Mouse (Mus musculus) MEL (cell line): ENCODE measurements at regions not wholly inside any gene's neighbourhood (a gene's known extent, or its start where the extent isn't known, plus 50 kb on each side); places are given as distances from the start of the nearest gene placed in this dataset.

Experiments used
- DNase-seq: peaks from one replicate; pipeline ENCODE4 v3.0.0; 2011; ENCODE audit warnings: low read depth, low spot score
- H3K27ac ChIP-seq: 2 replicates; pipeline ENCODE4 v1.5.1; 2012; ENCODE audit warnings: low read depth, mild to moderate bottlenecking, control low read depth, low read length, moderate library complexity; ENCODE audit not compliant: control insufficient read depth
- H3K27me3 ChIP-seq, 2 experiments: fragments of 150-350 bp in 1 of 2; sonication (generic) in 1 of 2; 2 replicates each; pipeline ENCODE4 v1.6.1; 2012; ENCODE audit warnings: low read length in 2 of 2, mild to moderate bottlenecking in 2 of 2, improper control_type of control experiment in 1 of 2, moderate library complexity in 1 of 2; ENCODE audit not compliant: insufficient read depth in 2 of 2, control insufficient read depth in 1 of 2
- H3K36me3 ChIP-seq, 2 experiments: 2 replicates each; pipeline ENCODE4 v1.6.1; 2012 to 2014; ENCODE audit warnings: low read length in 2 of 2, improper control_type of control experiment in 1 of 2, inconsistent platforms in 1 of 2, mild to moderate bottlenecking in 1 of 2; ENCODE audit not compliant: insufficient read depth in 2 of 2, control insufficient read depth in 1 of 2
- H3K4me1 ChIP-seq, 2 experiments: fragments of 150-350 bp in 1 of 2; sonication (generic) in 1 of 2; 2 replicates each; pipeline ENCODE4 v1.6.1; 2012; ENCODE audit warnings: low read length in 2 of 2, improper control_type of control experiment in 1 of 2, mild to moderate bottlenecking in 1 of 2; ENCODE audit not compliant: insufficient read depth in 2 of 2, control insufficient read depth in 1 of 2
- H3K4me3 ChIP-seq, 2 experiments: fragments of 150-350 bp in 1 of 2; sonication (generic) in 1 of 2; 2 replicates each; pipeline ENCODE4 v1.5.1; 2012; ENCODE audit warnings: low read depth in 2 of 2, low read length in 2 of 2, mild to moderate bottlenecking in 2 of 2, moderate library complexity in 2 of 2, control low read depth in 1 of 2, improper control_type of control experiment in 1 of 2; ENCODE audit not compliant: control insufficient read depth in 1 of 2, insufficient read depth in 1 of 2
- H3K79me2 ChIP-seq: 2 replicates; pipeline ENCODE4 v1.6.1; 2012; ENCODE audit warnings: mild to moderate bottlenecking, low read length, moderate library complexity; ENCODE audit not compliant: control insufficient read depth, poor library complexity, insufficient read depth
- H3K9ac ChIP-seq: 2 replicates; pipeline ENCODE4 v1.6.1; 2012; ENCODE audit warnings: low read depth, mild to moderate bottlenecking, control low read depth, low read length, moderate library complexity; ENCODE audit not compliant: control insufficient read depth, poor library complexity, severe bottlenecking
- H3K9me3 ChIP-seq: fragments of 150-350 bp; sonication (generic); replicated peaks from 2 replicates; pipeline ENCODE4 v1.6.1; 2012; ENCODE audit warnings: mild to moderate bottlenecking, low read length, improper control_type of control experiment, moderate library complexity; ENCODE audit not compliant: insufficient read depth
- BHLHE40 ChIP-seq: IDR thresholded peaks from 2 replicates; pipeline ENCODE4 v1.6.1; 2012; ENCODE audit warnings: low read depth, mild to moderate bottlenecking, inconsistent platforms, low read length, improper control_type of control experiment, borderline replicate concordance
- CHD2 ChIP-seq: IDR thresholded peaks from 2 replicates; pipeline ENCODE4 v1.6.1; 2011; ENCODE audit warnings: low read length, improper control_type of control experiment
- CTCF ChIP-seq, 3 experiments: IDR thresholded peaks in 2 of 3; conservative IDR thresholded peaks in 1 of 3; 2 replicates each; pipeline ENCODE4 v1.5.1; 2011 to 2012; ENCODE audit warnings: low read length in 3 of 3, low read depth in 2 of 3, mild to moderate bottlenecking in 2 of 3, improper control_type of control experiment in 1 of 3, inconsistent platforms in 1 of 3, mixed read lengths in 1 of 3, moderate library complexity in 1 of 3; ENCODE audit not compliant: control insufficient read depth in 1 of 3, insufficient read depth in 1 of 3, poor library complexity in 1 of 3, severe bottlenecking in 1 of 3
- E2F4 ChIP-seq: IDR thresholded peaks from 2 replicates; pipeline ENCODE4 v1.6.1; 2011; ENCODE audit warnings: low read depth, low read length, improper control_type of control experiment, borderline replicate concordance
- GABPA ChIP-seq: IDR thresholded peaks from 2 replicates; pipeline ENCODE4 v1.6.1; 2012; ENCODE audit warnings: low read depth, mild to moderate bottlenecking, inconsistent platforms, low read length, improper control_type of control experiment, moderate library complexity
- HCFC1 ChIP-seq: IDR thresholded peaks from 2 replicates; pipeline ENCODE4 v1.6.1; 2012; ENCODE audit warnings: low read depth, mild to moderate bottlenecking, inconsistent platforms, low read length, improper control_type of control experiment, moderate library complexity
- KAT2A ChIP-seq: conservative IDR thresholded peaks from 2 replicates; pipeline ENCODE4 v1.6.1; 2012; ENCODE audit warnings: low read depth, low read length, improper control_type of control experiment, inconsistent platforms
- MAFK ChIP-seq: IDR thresholded peaks from 2 replicates; pipeline ENCODE4 v1.6.1; 2011; ENCODE audit warnings: low read depth, mild to moderate bottlenecking, low read length, improper control_type of control experiment, borderline replicate concordance
- MAX ChIP-seq: IDR thresholded peaks from 2 replicates; pipeline ENCODE4 v1.6.1; 2011; ENCODE audit warnings: low read length, improper control_type of control experiment
- MAZ ChIP-seq: IDR thresholded peaks from 2 replicates; pipeline ENCODE4 v1.6.1; 2012; ENCODE audit warnings: low read depth, mild to moderate bottlenecking, inconsistent platforms, low read length, improper control_type of control experiment
- MEF2A ChIP-seq: IDR thresholded peaks from 2 replicates; pipeline ENCODE4 v1.6.1; 2014; ENCODE audit warnings: low read depth, mild to moderate bottlenecking, inconsistent platforms, low read length, improper control_type of control experiment; ENCODE audit not compliant: poor library complexity, insufficient replicate concordance, severe bottlenecking; ENCODE audit errors: extremely low read depth
- MYB ChIP-seq: IDR thresholded peaks from 2 replicates; pipeline ENCODE4 v1.6.1; 2011; ENCODE audit warnings: mild to moderate bottlenecking, low read depth, low read length, improper control_type of control experiment
- MYC ChIP-seq: IDR thresholded peaks from 2 replicates; pipeline ENCODE4 v1.6.1; 2011; ENCODE audit warnings: low read depth, mild to moderate bottlenecking, low read length, improper control_type of control experiment, moderate library complexity
- NELFE ChIP-seq: IDR thresholded peaks from 2 replicates; pipeline ENCODE4 v1.6.1; 2011; ENCODE audit warnings: low read depth, low read length, improper control_type of control experiment
- NRF1 ChIP-seq: IDR thresholded peaks from 2 replicates; pipeline ENCODE4 v1.6.1; 2014; ENCODE audit warnings: low read depth, mild to moderate bottlenecking, inconsistent platforms, low read length, improper control_type of control experiment, moderate library complexity; ENCODE audit not compliant: poor library complexity, insufficient read depth, severe bottlenecking
- POLR2AphosphoS2 ChIP-seq: IDR thresholded peaks from 2 replicates; pipeline ENCODE4 v1.6.1; 2011; ENCODE audit warnings: low read length, improper control_type of control experiment
- RAD21 ChIP-seq: IDR thresholded peaks from 2 replicates; pipeline ENCODE4 v1.6.1; 2011; ENCODE audit warnings: mild to moderate bottlenecking, low read depth, low read length, improper control_type of control experiment
- RCOR1 ChIP-seq: IDR thresholded peaks from 2 replicates; pipeline ENCODE4 v1.6.1; 2012; ENCODE audit warnings: low read depth, mild to moderate bottlenecking, inconsistent platforms, low read length, improper control_type of control experiment
- TAL1 ChIP-seq: IDR thresholded peaks from 2 replicates; pipeline ENCODE4 v1.6.1; 2012; ENCODE audit warnings: mild to moderate bottlenecking, inconsistent platforms, low read length, moderate library complexity, mixed read lengths
- TCF12 ChIP-seq: IDR thresholded peaks from 2 replicates; pipeline ENCODE4 v1.6.1; 2014; ENCODE audit warnings: low read depth, mild to moderate bottlenecking, inconsistent platforms, low read length, improper control_type of control experiment, moderate library complexity
- USF2 ChIP-seq, 2 experiments: IDR thresholded peaks; 2 replicates each; pipeline ENCODE4 v1.6.1; 2011 to 2012; ENCODE audit warnings: improper control_type of control experiment in 2 of 2, low read length in 2 of 2, borderline replicate concordance in 1 of 2, inconsistent platforms in 1 of 2, low read depth in 1 of 2, mild to moderate bottlenecking in 1 of 2; ENCODE audit not compliant: insufficient read depth in 1 of 2
- ZC3H11A ChIP-seq: IDR thresholded peaks from 2 replicates; pipeline ENCODE4 v1.6.1; 2012; ENCODE audit warnings: low read depth, mild to moderate bottlenecking, inconsistent platforms, low read length, improper control_type of control experiment
- ZKSCAN1 ChIP-seq: IDR thresholded peaks from 2 replicates; pipeline ENCODE4 v1.6.1; 2012; ENCODE audit warnings: low read depth, mild to moderate bottlenecking, inconsistent platforms, low read length, improper control_type of control experiment, moderate library complexity
- ZNF384 ChIP-seq: IDR thresholded peaks from 2 replicates; pipeline ENCODE4 v1.6.1; 2012; ENCODE audit warnings: low read depth, mild to moderate bottlenecking, inconsistent platforms, low read length, improper control_type of control experiment

- no peaks in the 10 kb centered on the region for H3K79me2 ChIP-seq
- H3K4me3 ChIP-seq: no peak overlapping the region
- H3K36me3 ChIP-seq: no peaks in the 10 kb centered on the region
- no peak for DNase-seq
- no peaks in the 10 kb centered on the region for H3K27me3 ChIP-seq
- H3K4me1 ChIP-seq: no peaks in the 10 kb centered on the region
- TF ChIP-seq MYC: no peak
- TF ChIP-seq CTCF (IDR thresholded peaks at IDR 0.05 in 2 of 3, conservative IDR thresholded peaks at IDR 0.05 in 1 of 3; ENCODE audit: control insufficient read depth in 1 of 3, insufficient read depth in 1 of 3, low read depth in 2 of 3, low read length in 3 of 3, poor library complexity in 1 of 3, severe bottlenecking in 1 of 3): no peak
- TF ChIP-seq ZC3H11A: no peak
- TF ChIP-seq GABPA: no peak
- TF ChIP-seq NELFE: no peak
- no peak for TF ChIP-seq CHD2
- TF ChIP-seq ZNF384: no peak
- no peak for TF ChIP-seq MEF2A
- no peak for TF ChIP-seq BHLHE40
- H3K9ac ChIP-seq: no peak overlapping the region
- no peak overlapping the region for H3K27ac ChIP-seq
- H3K9me3 ChIP-seq: no peaks in the 10 kb centered on the region
Observed at GRCm38 (mm10) chr6:98769999-98770398, 427.4 kb upstream of the Gm765 start.

DNA sequence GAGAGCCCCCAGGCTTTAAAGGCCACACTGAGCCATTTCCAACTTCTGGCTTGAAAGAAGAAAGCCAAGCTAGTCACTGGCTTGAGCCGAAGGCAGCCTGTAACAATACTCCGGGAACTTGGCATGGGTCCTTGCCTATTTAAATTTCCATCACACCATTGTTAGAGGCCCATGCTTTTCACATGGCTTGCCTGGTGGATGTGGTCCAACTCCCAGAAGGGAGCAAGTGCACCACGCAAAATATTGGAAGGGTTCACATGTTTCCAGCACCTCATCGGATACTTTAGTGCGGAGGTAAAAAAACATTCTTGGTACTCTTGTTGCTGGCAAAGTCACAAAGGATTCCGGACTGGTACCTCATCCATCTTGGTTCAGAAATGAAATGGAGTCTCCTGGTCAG, 426.8 kb upstream of the Gm765 start:
- no peaks in the 10 kb centered on the region for H3K36me3 ChIP-seq

GRCm38 (mm10) chr6:98767858-98768336, 425.3 kb upstream of the Gm765 start:
- Histone ChIP-seq H3K27ac (no peak overlapping the region), H3K4me3 (no peak overlapping the region), H3K79me2 (no peaks in the 10 kb centered on the region), H3K4me1 (no peaks in the 10 kb centered on the region), H3K9ac (no peak overlapping the region), H3K9me3 (no peaks in the 10 kb centered on the region), H3K36me3 (no peaks in the 10 kb centered on the region), H3K27me3 (no peaks in the 10 kb centered on the region)
- no peak for DNase-seq
- TF ChIP-seq CHD2 (no peak), TCF12 (no peak), E2F4 (no peak), NRF1 (no peak), RAD21 (no peak), NELFE (no peak), KAT2A (no peak), TAL1 (no peak), MAZ (no peak), MAX (no peak), HCFC1 (no peak), POLR2AphosphoS2 (no peak), RCOR1 (no peak), ZKSCAN1 (no peak)
- TF ChIP-seq, all 39 proteins: peak for 0

More for the DNA sequence above, 426.8 kb upstream of the Gm765 start:
- no peak for DNase-seq
- Histone ChIP-seq H3K4me1 (no peaks in the 10 kb centered on the region), H3K9me3 (no peaks in the 10 kb centered on the region), H3K9ac (no peak overlapping the region), H3K27ac (no peak overlapping the region), H3K79me2 (no peaks in the 10 kb centered on the region), H3K27me3 (no peaks in the 10 kb centered on the region), H3K4me3 (no peak overlapping the region)
- TF ChIP-seq MAX: no peak
- TF ChIP-seq ZKSCAN1: no peak
- TF ChIP-seq HCFC1: no peak
- no peak for TF ChIP-seq ZC3H11A
- no peak for TF ChIP-seq MYB
- TF ChIP-seq RCOR1: no peak
- no peak for TF ChIP-seq MAFK
- TF ChIP-seq USF2 (IDR thresholded peaks at IDR 0.05; ENCODE audit: borderline replicate concordance in 1 of 2, insufficient read depth in 1 of 2, low read depth in 1 of 2, low read length in 2 of 2): no peak
- TF ChIP-seq NELFE: no peak
